Mouse (Mus musculus) C2C12 (cell line): Measurements from ENCODE around the gene Ccdc33. TPM values are rescaled to one million over a fixed set of nuclear protein-coding genes. Genes with fewer than 3 reads are reported as not detected.

ENCODE experiments used
- H3K27me3 ChIP-seq: one replicate; pipeline ENCODE4 v1.6.1; 2011; ENCODE audit not compliant: control insufficient read depth, insufficient read depth, insufficient read length
- H3K36me3 ChIP-seq: one replicate; pipeline ENCODE4 v1.6.1; 2011; ENCODE audit not compliant: control insufficient read depth, insufficient read depth
- H3K4me3 ChIP-seq: one replicate; pipeline ENCODE4 v1.5.1; 2011; ENCODE audit warnings: mild to moderate bottlenecking, control low read depth; ENCODE audit not compliant: poor library complexity, insufficient read depth, severe bottlenecking
- H3K79me2 ChIP-seq: one replicate; pipeline ENCODE4 v1.6.1; 2011; ENCODE audit not compliant: control insufficient read depth, insufficient read depth
- H3K79me3 ChIP-seq: one replicate; pipeline ENCODE4 v1.6.1; 2011; ENCODE audit warnings: low read depth, control low read depth
- H3ac ChIP-seq: one replicate; pipeline ENCODE3; 2011; ENCODE audit warnings: low read depth; ENCODE audit not compliant: control insufficient read depth, insufficient read length
- CEBPB ChIP-seq: IDR thresholded peaks from one replicate; pipeline ENCODE4 v1.6.1; 2011; ENCODE audit warnings: low read depth, mild to moderate bottlenecking, control low read depth, moderate library complexity
- CTCF ChIP-seq: IDR thresholded peaks from one replicate; pipeline ENCODE4 v1.5.1; 2011; ENCODE audit not compliant: control insufficient read depth, insufficient read depth, insufficient read length
- FOSL1 ChIP-seq: IDR thresholded peaks from one replicate; pipeline ENCODE4 v1.8.0; 2011; ENCODE audit warnings: mild to moderate bottlenecking, low read length; ENCODE audit not compliant: poor library complexity, insufficient read depth, severe bottlenecking
- MAX ChIP-seq: IDR thresholded peaks from one replicate; pipeline ENCODE4 v1.6.1; 2011; ENCODE audit warnings: mild to moderate bottlenecking, control low read depth
- MYOD1 ChIP-seq: IDR thresholded peaks from one replicate; pipeline ENCODE4 v1.6.1; 2011; ENCODE audit warnings: low read depth; ENCODE audit not compliant: control insufficient read depth, insufficient read length
- MYOG ChIP-seq: IDR thresholded peaks from one replicate; pipeline ENCODE4 v1.6.1; 2011; ENCODE audit not compliant: control insufficient read depth, insufficient read length; ENCODE audit errors: extremely low read depth
- USF1 ChIP-seq: IDR thresholded peaks from one replicate; pipeline ENCODE4 v1.6.1; 2011; ENCODE audit warnings: low read depth, mild to moderate bottlenecking, control low read depth, moderate library complexity
- polyA plus RNA-seq: library from polyadenylated mRNA; unstranded; fragments of >200 nt; fragmentation: generic; extraction: Trizol; gene quantifications from one replicate; pipeline ENCODE4 v1.2.1, GENCODE M21; 2012; ENCODE audit warnings: missing spikeins

The Ccdc33 gene
- polyA plus RNA-seq, 1 experiment, result not detected

- TF ChIP-seq USF1 (no peak), MAX (no peak), CTCF (no peak), CEBPB (no peak), FOSL1 (no peak), MYOG (no peak), MYOD1 (no peak)
- Histone ChIP-seq H3K79me2 (no peaks in the 10 kb centered on the region), H3K36me3 (no peaks in the 10 kb centered on the region)
Measured at GRCm38 (mm10) chr9:58016962-58017361, 101.7 kb downstream of the Ccdc33 start.

DNA sequence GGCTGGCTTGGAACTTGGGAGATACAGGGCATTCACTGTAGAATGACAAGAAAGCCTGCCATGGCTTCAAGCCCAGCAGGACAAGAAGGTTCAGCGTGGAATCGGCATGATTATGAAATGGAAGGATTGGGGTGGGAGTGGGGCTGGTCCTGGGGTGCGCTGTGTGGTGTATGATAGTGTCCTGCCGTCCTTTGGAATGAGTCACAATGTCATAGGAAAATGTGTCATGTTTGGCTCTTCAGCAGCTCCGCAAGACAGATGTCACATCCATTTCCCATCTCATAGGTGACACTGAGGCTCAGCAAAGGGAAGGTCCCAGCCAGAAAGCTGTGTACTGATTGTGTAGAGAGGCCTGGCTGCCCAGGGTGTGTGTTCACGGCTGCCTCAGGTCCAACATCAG, 102.8 kb downstream of the Ccdc33 start:
- H3ac ChIP-seq, result no peak overlapping the region
- no peak overlapping the region for H3K4me3 ChIP-seq
- no peaks in the 10 kb centered on the region for H3K36me3 ChIP-seq
- H3K27me3 ChIP-seq, result no peaks in the 10 kb centered on the region
- no peaks in the 10 kb centered on the region for H3K79me2 ChIP-seq
- TF ChIP-seq USF1 (no peak), CTCF (no peak), MAX (no peak), MYOG (no peak), MYOD1 (no peak), CEBPB (no peak), FOSL1 (no peak)
- H3K79me3 ChIP-seq, result no peaks in the 10 kb centered on the region

More at GRCm38 (mm10) chr9:58016962-58017361, 101.7 kb downstream of the Ccdc33 start:
- no peaks in the 10 kb centered on the region for H3K27me3 ChIP-seq
- H3K79me3 ChIP-seq, result no peaks in the 10 kb centered on the region
- H3ac ChIP-seq, result no peak overlapping the region
- H3K4me3 ChIP-seq, result no peak overlapping the region

GRCm38 (mm10) chr9:58014393-58015160, 104.0 kb downstream of the Ccdc33 start:
- H3K27me3 ChIP-seq, result no peaks in the 10 kb centered on the region
- no peak for TF ChIP-seq MYOG
- no peak for TF ChIP-seq CTCF
- TF ChIP-seq CEBPB, result no peak
- TF ChIP-seq MAX, result no peak
- TF ChIP-seq MYOD1, result no peak
- no peak for TF ChIP-seq FOSL1
- TF ChIP-seq USF1, result no peak
- H3K36me3 ChIP-seq, result no peaks in the 10 kb centered on the region
- no peak overlapping the region for H3ac ChIP-seq
- no peaks in the 10 kb centered on the region for H3K79me3 ChIP-seq
- no peak overlapping the region for H3K4me3 ChIP-seq
- no peaks in the 10 kb centered on the region for H3K79me2 ChIP-seq

- Histone ChIP-seq H3K79me2 (no peaks in the 10 kb centered on the region), H3K36me3 (no peaks in the 10 kb centered on the region), H3ac (no peak overlapping the region), H3K27me3 (no peaks in the 10 kb centered on the region), H3K4me3 (no peak overlapping the region), H3K79me3 (no peaks in the 10 kb centered on the region)
- TF ChIP-seq USF1 (no peak), CEBPB (no peak), MYOD1 (no peak), MAX (no peak), FOSL1 (no peak), MYOG (no peak), CTCF (no peak)
Measured at GRCm38 (mm10) chr9:58012935-58013334, 105.7 kb downstream of the Ccdc33 start.

GRCm38 (mm10) chr9:58012486-58012885, 106.1 kb downstream of the Ccdc33 start:
- TF ChIP-seq MYOG (no peak), MAX (no peak), MYOD1 (no peak), CTCF (no peak), USF1 (no peak), CEBPB (no peak), FOSL1 (no peak)
- H3K27me3 ChIP-seq, result no peaks in the 10 kb centered on the region
- H3K4me3 ChIP-seq, result no peak overlapping the region
- H3K36me3 ChIP-seq, result no peaks in the 10 kb centered on the region
- no peaks in the 10 kb centered on the region for H3K79me2 ChIP-seq
- no peaks in the 10 kb centered on the region for H3K79me3 ChIP-seq
- no peak overlapping the region for H3ac ChIP-seq
